Mouse (Mus musculus) lung, postnatal 0 days (tissue): ENCODE data around the gene Gsg1l.

ENCODE experiments used
- CTCF ChIP-seq: IDR thresholded peaks from 2 replicates; pipeline ENCODE4 v1.5.1; 2016; ENCODE audit warnings: antibody characterized with exemption, mild to moderate bottlenecking
- EP300 ChIP-seq: IDR thresholded peaks from 2 replicates; pipeline ENCODE4 v1.6.1; 2016; ENCODE audit warnings: antibody characterized with exemption, mild to moderate bottlenecking, control low read depth

DNA sequence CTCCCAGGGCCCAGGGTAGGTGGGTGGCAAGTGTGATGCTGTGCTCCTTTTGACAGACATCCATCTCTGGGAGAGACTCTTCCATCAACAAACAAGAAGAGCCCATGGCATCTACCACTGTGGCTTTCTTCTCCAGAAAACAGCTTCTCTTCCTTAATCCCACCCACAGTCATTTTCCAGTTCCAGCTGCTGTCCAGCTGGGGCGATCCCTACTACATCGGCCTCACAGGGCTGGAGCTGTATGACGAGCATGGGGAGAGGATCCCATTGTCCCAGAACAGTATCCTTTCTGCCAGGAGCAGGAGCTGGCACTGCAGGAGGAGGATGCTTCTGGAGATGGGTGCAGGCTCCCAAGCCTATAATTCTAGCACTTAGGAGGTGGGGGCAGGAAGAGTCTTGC is 213.6 kb downstream of the Gsg1l start:
- no peak for TF ChIP-seq CTCF
- no peak for TF ChIP-seq EP300
